Mouse (Mus musculus) neural tube, embryonic 14.5 days (tissue): Measurements from ENCODE around the gene Mob1b. TPM values are rescaled to one million over a fixed set of nuclear protein-coding genes. Genes with fewer than 3 reads are reported as not detected.

Experiments
- ATAC-seq: fragments of 200-750 bp; cut with Nextera tagmentation; 2 replicates; pipeline ENCODE4 v1.8.0; 2017; ENCODE audit warnings: low read depth, mild to moderate bottlenecking, moderate TSS enrichment, moderate library complexity
- H3K27ac ChIP-seq: fragments of 300-500 bp; sonication (generic); 2 replicates; pipeline ENCODE4 v1.5.1; 2014; ENCODE audit warnings: low read depth, mild to moderate bottlenecking, control low read depth, low read length, moderate library complexity, mixed read lengths
- H3K27me3 ChIP-seq: fragments of 300-500 bp; sonication (generic); 2 replicates; pipeline ENCODE4 v1.6.1; 2014; ENCODE audit warnings: low read length; ENCODE audit not compliant: control insufficient read depth, insufficient read depth
- H3K36me3 ChIP-seq: fragments of 300-500 bp; sonication (generic); 2 replicates; pipeline ENCODE4 v1.6.1; 2014; ENCODE audit warnings: low read length, mixed read lengths; ENCODE audit not compliant: control insufficient read depth, insufficient read depth
- H3K4me1 ChIP-seq: fragments of 300-500 bp; sonication (generic); 2 replicates; pipeline ENCODE4 v1.6.1; 2014; ENCODE audit warnings: low read length; ENCODE audit not compliant: control insufficient read depth, insufficient read depth
- H3K4me2 ChIP-seq: fragments of 300-500 bp; sonication (generic); 2 replicates; pipeline ENCODE4 v1.6.1; 2014; ENCODE audit warnings: mild to moderate bottlenecking, low read depth, low read length, control low read depth
- H3K4me3 ChIP-seq: fragments of 300-500 bp; sonication (generic); 2 replicates; pipeline ENCODE4 v1.5.1; 2014; ENCODE audit warnings: low read depth, low read length, control low read depth, mixed read lengths
- H3K9ac ChIP-seq: fragments of 300-500 bp; sonication (generic); replicated peaks from 2 replicates; pipeline ENCODE4 v1.6.1; 2014; ENCODE audit warnings: low read depth, mild to moderate bottlenecking, control low read depth, low read length, mixed read lengths
- H3K9me3 ChIP-seq: fragments of 300-500 bp; sonication (generic); 2 replicates; pipeline ENCODE4 v1.6.1; 2016; ENCODE audit warnings: low read length; ENCODE audit not compliant: control insufficient read depth
- WGBS: fragments of 180-500 bp; shearing (Covaris S2); extraction: QIAGEN DNeasy Blood & Tissue Kit; methylation state at CpG from one replicate; pipeline ENCODE4 v1.1.7; 2014; 5-methylcytosine and 5-hydroxymethylcytosine counted together
- polyA plus RNA-seq: library from polyadenylated mRNA; unstranded; fragments of >200 nt; fragmentation: Nextera tagmentation; extraction: Ambion mirVana; gene quantifications from 2 replicates; pipeline ENCODE4 v1.2.1, GENCODE M21; 2014

The Mob1b gene
- polyA plus RNA-seq, 1 experiment from 2014 or later = 15.2 TPM

GRCm38 (mm10) chr5:88685306-88685705, 35.3 kb upstream of the Mob1b start:
- no peaks in the 10 kb centered on the region for H3K9me3 ChIP-seq
- no peak for ATAC-seq
- WGBS = 15% methylated on average over 6 of the region's 6 CpGs
- no peak overlapping the region for H3K4me3 ChIP-seq
- H3K4me1 ChIP-seq = no peaks in the 10 kb centered on the region
- no peaks in the 10 kb centered on the region for H3K27me3 ChIP-seq
- no peak overlapping the region for H3K9ac ChIP-seq
- no peaks in the 10 kb centered on the region for H3K36me3 ChIP-seq
- H3K27ac ChIP-seq = no peak overlapping the region
- no peak overlapping the region for H3K4me2 ChIP-seq

- no peaks in the 10 kb centered on the region for H3K4me1 ChIP-seq
- ATAC-seq = no peak
- H3K27ac ChIP-seq = no peak overlapping the region
- H3K4me2 ChIP-seq = no peak overlapping the region
- WGBS = 74% methylated on average over 6 of the region's 6 CpGs
- no peak overlapping the region for H3K9ac ChIP-seq
- no peaks in the 10 kb centered on the region for H3K9me3 ChIP-seq
- no peaks in the 10 kb centered on the region for H3K27me3 ChIP-seq
- H3K4me3 ChIP-seq = no peak overlapping the region
- no peaks in the 10 kb centered on the region for H3K36me3 ChIP-seq
These were observed 34.8 kb upstream of the Mob1b start for GRCm38 (mm10) chr5:88685745-88686299.

GRCm38 (mm10) chr5:88687996-88688406, 32.7 kb upstream of the Mob1b start:
- no peak overlapping the region for H3K9ac ChIP-seq
- no peak overlapping the region for H3K4me3 ChIP-seq
- no peak overlapping the region for H3K27ac ChIP-seq
- no peaks in the 10 kb centered on the region for H3K27me3 ChIP-seq
- ATAC-seq = no peak
- no peak overlapping the region for H3K4me2 ChIP-seq
- no peaks in the 10 kb centered on the region for H3K9me3 ChIP-seq
- WGBS = 86% methylated on average over 8 of the region's 8 CpGs
- no peaks in the 10 kb centered on the region for H3K4me1 ChIP-seq
- no peaks in the 10 kb centered on the region for H3K36me3 ChIP-seq

GRCm38 (mm10) chr5:88688583-88689187, 32.0 kb upstream of the Mob1b start:
- Histone ChIP-seq H3K4me1 (no peaks in the 10 kb centered on the region), H3K27ac (no peak overlapping the region), H3K27me3 (no peaks in the 10 kb centered on the region), H3K4me3 (no peak overlapping the region), H3K9ac (no peak overlapping the region), H3K36me3 (no peaks in the 10 kb centered on the region), H3K4me2 (no peak overlapping the region), H3K9me3 (no peaks in the 10 kb centered on the region)
- peak; percentile 50; the same call in 1 of the 2 replicates for ATAC-seq
- 83% methylated on average over 15 of the region's 15 CpGs for WGBS

- no peak overlapping the region for H3K9ac ChIP-seq
- ATAC-seq = peak; percentile 62; the same call in 1 of the 2 replicates
- no peaks in the 10 kb centered on the region for H3K4me1 ChIP-seq
- H3K36me3 ChIP-seq = no peaks in the 10 kb centered on the region
- no peak overlapping the region for H3K27ac ChIP-seq
- no peak overlapping the region for H3K4me2 ChIP-seq
- WGBS = 78% methylated on average over 3 of the region's 3 CpGs
- H3K27me3 ChIP-seq = no peaks in the 10 kb centered on the region
- H3K9me3 ChIP-seq = no peaks in the 10 kb centered on the region
- no peak overlapping the region for H3K4me3 ChIP-seq
These were observed 31.2 kb upstream of the Mob1b start for GRCm38 (mm10) chr5:88689279-88689938.

GRCm38 (mm10) chr5:88690681-88691505, 29.8 kb upstream of the Mob1b start:
- Histone ChIP-seq H3K27me3 (no peaks in the 10 kb centered on the region), H3K9ac (no peak overlapping the region), H3K4me3 (no peak overlapping the region), H3K4me1 (no peaks in the 10 kb centered on the region), H3K27ac (no peak overlapping the region), H3K36me3 (no peaks in the 10 kb centered on the region), H3K9me3 (no peaks in the 10 kb centered on the region), H3K4me2 (no peak overlapping the region)
- 82% methylated on average over 10 of the region's 10 CpGs for WGBS
- no peak for ATAC-seq

GRCm38 (mm10) chr5:88691506-88692095, 29.1 kb upstream of the Mob1b start:
- Histone ChIP-seq H3K27me3 (no peaks in the 10 kb centered on the region), H3K27ac (no peak overlapping the region), H3K9ac (no peak overlapping the region), H3K4me1 (no peaks in the 10 kb centered on the region), H3K9me3 (no peaks in the 10 kb centered on the region), H3K4me3 (no peak overlapping the region), H3K36me3 (no peaks in the 10 kb centered on the region), H3K4me2 (no peak overlapping the region)
- WGBS = 84% methylated on average over 6 of the region's 6 CpGs
- no peak for ATAC-seq

- no peak for ATAC-seq
- no peak overlapping the region for H3K4me3 ChIP-seq
- no peak overlapping the region for H3K9ac ChIP-seq
- no peak overlapping the region for H3K27ac ChIP-seq
- H3K9me3 ChIP-seq = no peaks in the 10 kb centered on the region
- no peaks in the 10 kb centered on the region for H3K4me1 ChIP-seq
- H3K36me3 ChIP-seq = no peaks in the 10 kb centered on the region
- no peak overlapping the region for H3K4me2 ChIP-seq
- WGBS = 91% methylated on average over 4 of the region's 4 CpGs
- H3K27me3 ChIP-seq = no peaks in the 10 kb centered on the region
These were observed 28.1 kb upstream of the Mob1b start for GRCm38 (mm10) chr5:88692586-88692985.
